Mouse (Mus musculus) testis, adult 2 months (tissue): ENCODE results near the gene Cmip. TPM values are rescaled to one million over a fixed set of nuclear protein-coding genes. Genes with fewer than 3 reads are reported as not detected.

Source experiments
- H3K27ac ChIP-seq: fragments of 200-500 bp; 2 replicates; pipeline ENCODE4 v1.5.1; 2012; ENCODE audit warnings: low read depth, low read length; ENCODE audit not compliant: control insufficient read depth, insufficient read depth
- H3K27me3 ChIP-seq: fragments of 200-500 bp; 2 replicates; pipeline ENCODE4 v1.6.1; 2012; ENCODE audit warnings: mild to moderate bottlenecking, low read length, moderate library complexity; ENCODE audit not compliant: control insufficient read depth, insufficient read depth
- H3K36me3 ChIP-seq: fragments of 200-500 bp; 2 replicates; pipeline ENCODE4 v1.6.1; 2012; ENCODE audit warnings: mild to moderate bottlenecking, low read length; ENCODE audit not compliant: control insufficient read depth, insufficient read depth
- H3K4me1 ChIP-seq: fragments of 200-500 bp; 2 replicates; pipeline ENCODE4 v1.6.1; 2012; ENCODE audit warnings: low read length; ENCODE audit not compliant: control insufficient read depth, insufficient read depth
- H3K4me3 ChIP-seq: fragments of 200-500 bp; 2 replicates; pipeline ENCODE4 v1.5.1; 2012; ENCODE audit warnings: low read depth, mild to moderate bottlenecking, low read length, moderate library complexity, mixed read lengths; ENCODE audit not compliant: control insufficient read depth
- CTCF ChIP-seq: fragments of 200-500 bp; IDR thresholded peaks from 2 replicates; pipeline ENCODE4 v1.5.1; 2012; ENCODE audit warnings: low read depth, mild to moderate bottlenecking, inconsistent platforms, low read length, moderate library complexity; ENCODE audit not compliant: control insufficient read depth, insufficient read depth, insufficient replicate concordance
- POLR2A ChIP-seq: fragments of 200-500 bp; IDR thresholded peaks from 2 replicates; pipeline ENCODE4 v1.6.1; 2012; ENCODE audit warnings: low read depth, mild to moderate bottlenecking, inconsistent platforms, low read length, moderate library complexity; ENCODE audit not compliant: control insufficient read depth
- polyA plus RNA-seq: library from polyadenylated mRNA; depleted of rRNA; stranded (reverse); fragments of >200 nt; gene quantifications from 2 replicates; pipeline ENCODE4 v1.2.3, GENCODE M21; 2012

The Cmip gene
- polyA plus RNA-seq, 1 experiment, result 10.5 TPM

GRCm38 (mm10) chr8:117428524-117429162 is 171.8 kb downstream of the Cmip start:
- Histone ChIP-seq H3K4me1 (no peaks in the 10 kb centered on the region), H3K27ac (no peak overlapping the region), H3K4me3 (no peak overlapping the region), H3K36me3 (no peaks in the 10 kb centered on the region), H3K27me3 (no peaks in the 10 kb centered on the region)
- no peak for TF ChIP-seq POLR2A
- no peak for TF ChIP-seq CTCF

GRCm38 (mm10) chr8:117430624-117431023 is 173.8 kb downstream of the Cmip start:
- Histone ChIP-seq H3K4me1 (no peaks in the 10 kb centered on the region), H3K36me3 (no peaks in the 10 kb centered on the region), H3K27me3 (no peaks in the 10 kb centered on the region), H3K4me3 (no peak overlapping the region), H3K27ac (no peak overlapping the region)
- TF ChIP-seq POLR2A (no peak), CTCF (no peak)

GRCm38 (mm10) chr8:117431554-117431953 is 174.7 kb downstream of the Cmip start:
- Histone ChIP-seq H3K27ac (no peak overlapping the region), H3K4me1 (peaks cover 2% of the 10 kb centered on the region; the same call in 1 of the 2 replicates), H3K27me3 (no peaks in the 10 kb centered on the region), H3K4me3 (no peak overlapping the region), H3K36me3 (no peaks in the 10 kb centered on the region)
- TF ChIP-seq CTCF, result no peak
- TF ChIP-seq POLR2A, result no peak

GRCm38 (mm10) chr8:117432111-117432510 is 175.2 kb downstream of the Cmip start:
- no peaks in the 10 kb centered on the region for H3K36me3 ChIP-seq
- TF ChIP-seq POLR2A (no peak), CTCF (no peak)

GRCm38 (mm10) chr8:117433968-117434367 is 177.1 kb downstream of the Cmip start:
- TF ChIP-seq POLR2A (no peak), CTCF (no peak)
- Histone ChIP-seq H3K27ac (peak overlapping the region; percentile 62; the same call in 1 of the 2 replicates), H3K27me3 (no peaks in the 10 kb centered on the region), H3K4me3 (no peak overlapping the region), H3K4me1 (peaks cover 5% of the 10 kb centered on the region; the same call in 1 of the 2 replicates), H3K36me3 (no peaks in the 10 kb centered on the region)

More at GRCm38 (mm10) chr8:117432111-117432510, 175.2 kb downstream of the Cmip start:
- no peak overlapping the region for H3K4me3 ChIP-seq
- no peak overlapping the region for H3K27ac ChIP-seq
- peaks cover 5% of the 10 kb centered on the region; the same call in 1 of the 2 replicates for H3K4me1 ChIP-seq
- H3K27me3 ChIP-seq, result no peaks in the 10 kb centered on the region

GRCm38 (mm10) chr8:117436786-117437185 is 179.9 kb downstream of the Cmip start:
- no peaks in the 10 kb centered on the region for H3K36me3 ChIP-seq
- H3K27ac ChIP-seq, result no peak overlapping the region
- peaks cover 5% of the 10 kb centered on the region; the same call in 1 of the 2 replicates for H3K4me1 ChIP-seq
- no peak overlapping the region for H3K4me3 ChIP-seq
- H3K27me3 ChIP-seq, result no peaks in the 10 kb centered on the region
- no peak for TF ChIP-seq POLR2A
- no peak for TF ChIP-seq CTCF

GRCm38 (mm10) chr8:117437616-117438015 is 180.8 kb downstream of the Cmip start:
- no peaks in the 10 kb centered on the region for H3K36me3 ChIP-seq
- no peak for TF ChIP-seq POLR2A
- TF ChIP-seq CTCF, result no peak
- H3K4me3 ChIP-seq, result no peak overlapping the region

More at GRCm38 (mm10) chr8:117437616-117438015, 180.8 kb downstream of the Cmip start:
- Histone ChIP-seq H3K27me3 (no peaks in the 10 kb centered on the region), H3K27ac (no peak overlapping the region), H3K4me1 (peaks cover 5% of the 10 kb centered on the region; the same call in 1 of the 2 replicates)
